27 mouse cellular contexts compared by ENCODE assay signal in the genomic region with DNA sequence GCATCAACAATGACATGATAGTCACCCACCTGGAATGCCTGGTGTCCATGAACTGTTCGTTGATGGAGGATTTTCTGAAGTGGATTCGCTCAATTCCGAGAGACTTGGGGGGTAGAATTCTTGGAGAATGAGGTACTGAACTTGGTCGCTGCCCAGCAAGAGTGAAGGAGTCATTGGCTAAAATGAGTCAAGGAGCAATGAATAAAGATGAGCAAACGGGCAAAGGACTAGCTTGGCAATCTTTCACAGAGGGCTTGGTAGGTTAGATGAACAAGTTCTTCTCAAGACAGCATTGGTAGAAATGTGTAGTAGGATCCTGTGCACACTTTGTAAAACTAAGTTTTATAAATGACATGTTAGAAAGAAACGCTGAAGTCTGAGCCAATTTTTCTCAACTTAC. TPM values are rescaled to one million over a fixed set of nuclear protein-coding genes. Genes with fewer than 3 reads are reported as not detected.
"Had no signal": no experiment of that assay in that cellular context is flagged by ENCODE, and none has a peak within 500 bp of the region (broad histone marks: within the 10 kb centered on the region; RNA-seq: fewer than 3 reads in every experiment).

No protein-coding gene starts in this region.

- H3K27ac ChIP-seq: heart, embryonic 13.5 days; heart, embryonic 15.5 days; hindbrain, embryonic 13.5 days; hindbrain, embryonic 15.5 days; hindbrain, postnatal 0 days; kidney, embryonic 15.5 days; kidney, postnatal 0 days; limb, embryonic 13.5 days; limb, embryonic 15.5 days; liver, embryonic 12.5 days; liver, embryonic 14.5 days had no signal

- H3K9me3 ChIP-seq: heart, embryonic 13.5 days; heart, embryonic 15.5 days; hindbrain, embryonic 13.5 days; hindbrain, embryonic 15.5 days; kidney, embryonic 15.5 days; limb, embryonic 13.5 days; limb, embryonic 15.5 days; liver, embryonic 12.5 days had no signal

- H3K4me3 ChIP-seq: heart, embryonic 13.5 days; heart, embryonic 15.5 days; hindbrain, embryonic 13.5 days; hindbrain, embryonic 15.5 days; kidney, embryonic 15.5 days; limb, embryonic 13.5 days; limb, embryonic 15.5 days; liver, embryonic 12.5 days had no signal

- H3K4me1 ChIP-seq: heart, embryonic 13.5 days; kidney, embryonic 15.5 days; liver, embryonic 12.5 days had no signal

- ATAC-seq: hindbrain, postnatal 0 days; intestine, embryonic 16.5 days; liver, embryonic 12.5 days had no signal

- H3K27me3 ChIP-seq: heart, embryonic 13.5 days; heart, embryonic 15.5 days; hindbrain, embryonic 13.5 days; hindbrain, embryonic 15.5 days; kidney, embryonic 15.5 days; limb, embryonic 13.5 days; limb, embryonic 15.5 days; liver, embryonic 12.5 days had no signal

- DNase-seq: gastrocnemius, postnatal 14 days; gastrocnemius, postnatal 36 days; heart, adult 18-20 months; kidney, adult 11 months; kidney, adult 2 months; kidney, adult 9 months; kidney, postnatal 14 days; layer of hippocampus, adult 9-11 months; layer of hippocampus, postnatal 36 days; left cerebral cortex, postnatal 4 days had no signal

RNA-seq across cellular contexts. Expression of gene Lmod3, which starts 47.6 kb away (rescaled TPM):
- total RNA-seq: hematopoietic stem cell, adult 5-6 weeks; layer of hippocampus, adult 18-20 months; layer of hippocampus, postnatal 14 days; layer of hippocampus, postnatal 36 days; left cerebral cortex, adult 18-20 months; left cerebral cortex, postnatal 25 days had no signal
- polyA plus RNA-seq: hindbrain, embryonic 15.5 days; hindbrain, postnatal 0 days; liver, embryonic 14.5 days had no signal
